Mouse (Mus musculus): ENCODE data around the gene Ptrh1. TPM values are rescaled to one million over a fixed set of nuclear protein-coding genes. Genes with fewer than 3 reads are reported as not detected.

Gene Ptrh1
- total and polyA plus RNA-seq, 3 experiments = 12.3 to 27.9 TPM; not detected in 1

DNA sequence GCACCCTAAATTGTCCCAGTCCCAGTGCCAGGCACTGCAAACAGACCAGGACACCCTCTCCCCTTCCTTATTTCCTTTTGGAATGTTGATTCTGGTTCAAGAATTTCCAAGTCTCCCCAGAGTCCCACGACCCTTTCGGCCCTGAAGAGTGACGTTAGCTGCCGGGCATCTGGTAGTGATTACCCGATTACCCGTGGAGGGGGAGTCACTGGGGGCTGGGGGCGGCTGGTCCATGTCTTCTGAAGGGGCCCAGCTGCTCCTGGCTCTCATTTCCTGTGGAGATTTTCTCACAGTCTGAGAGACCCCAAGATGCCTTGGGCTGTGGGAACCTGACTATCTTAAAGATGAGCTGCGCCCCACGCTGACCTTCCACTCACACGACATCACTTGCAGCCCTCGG, 44.7 kb upstream of the Ptrh1 start:
- peaks cover 0 to 3% of the 10 kb centered on the region in 2 experiments; a peak in 1 of 4 replicates for H3K4me1 ChIP-seq (ENCODE audit: control insufficient read depth in 1 of 2, insufficient read depth in 2 of 2, low read length in 2 of 2)
- TF ChIP-seq EP300 (IDR thresholded peaks at IDR 0.05; ENCODE audit: low read depth in 1 of 2, low read length in 2 of 2) (no peak), NRF1 (IDR thresholded peaks at IDR 0.05; ENCODE audit: insufficient read depth, low read depth, low read length, poor library complexity, severe bottlenecking) (no peak), MAFK (IDR thresholded peaks at IDR 0.05; ENCODE audit: borderline replicate concordance, low read depth, low read length) (no peak), GATA1 (IDR thresholded peaks at IDR 0.05; ENCODE audit: low read depth, low read length) (no peak), TBP (IDR thresholded peaks at IDR 0.05; ENCODE audit: low read depth, low read length) (no peak), ELF1 (IDR thresholded peaks at IDR 0.05; ENCODE audit: low read depth, low read length) (no peak), USF2 (IDR thresholded peaks at IDR 0.05; ENCODE audit: borderline replicate concordance in 1 of 2, insufficient read depth in 1 of 2, low read depth in 1 of 2, low read length in 2 of 2) (no peak), BHLHE40 (IDR thresholded peaks at IDR 0.05; ENCODE audit: borderline replicate concordance, low read depth, low read length) (no peak), CHD2 (IDR thresholded peaks at IDR 0.05; ENCODE audit: low read length) (no peak), E2F4 (IDR thresholded peaks at IDR 0.05; ENCODE audit: borderline replicate concordance, low read depth, low read length) (no peak), POLR2AphosphoS5 (IDR thresholded peaks at IDR 0.05; ENCODE audit: borderline replicate concordance, low read depth, low read length) (no peak), SMC3 (IDR thresholded peaks at IDR 0.05; ENCODE audit: low read depth, low read length) (no peak), ZMIZ1 (IDR thresholded peaks at IDR 0.05; ENCODE audit: low read depth, low read length) (no peak), HCFC1 (IDR thresholded peaks at IDR 0.05; ENCODE audit: low read depth, low read length) (no peak), POLR2A (IDR thresholded peaks at IDR 0.05; ENCODE audit: control insufficient read depth in 1 of 2, insufficient read depth in 1 of 2, low read depth in 1 of 2, low read length in 2 of 2, poor library complexity in 1 of 2) (no peak), MAX (IDR thresholded peaks at IDR 0.05; ENCODE audit: low read length) (no peak), ZNF384 (IDR thresholded peaks at IDR 0.05; ENCODE audit: low read depth, low read length) (no peak), CTCF (IDR thresholded peaks at IDR 0.05 in 2 of 3, conservative IDR thresholded peaks at IDR 0.05 in 1 of 3; ENCODE audit: control insufficient read depth in 1 of 3, insufficient read depth in 1 of 3, low read depth in 2 of 3, low read length in 3 of 3, poor library complexity in 1 of 3, severe bottlenecking in 1 of 3) (no peak), MYB (IDR thresholded peaks at IDR 0.05; ENCODE audit: low read depth, low read length) (no peak)
- H3K79me2 ChIP-seq (ENCODE audit: control insufficient read depth, insufficient read depth, low read length, poor library complexity) = no peaks in the 10 kb centered on the region
- DNase-seq (ENCODE audit: low read depth, low spot score) = no peak
- no peaks in the 10 kb centered on the region for H3K9me3 ChIP-seq (replicated peaks; ENCODE audit: insufficient read depth, low read length)
- H3K27ac ChIP-seq (ENCODE audit: control insufficient read depth, low read depth, low read length) = no peak overlapping the region
- no peak overlapping the region for H3K9ac ChIP-seq (ENCODE audit: control insufficient read depth, low read depth, low read length, poor library complexity, severe bottlenecking)
- no peaks in the 10 kb centered on the region; a peak in 1 of 4 replicates for H3K27me3 ChIP-seq (ENCODE audit: control insufficient read depth in 1 of 2, insufficient read depth in 2 of 2, low read length in 2 of 2)
- no peaks in the 10 kb centered on the region for H3K36me3 ChIP-seq (ENCODE audit: control insufficient read depth in 1 of 2, insufficient read depth in 2 of 2, low read length in 2 of 2)
- no peak overlapping the region for H3K4me3 ChIP-seq (ENCODE audit: control insufficient read depth in 1 of 2, insufficient read depth in 1 of 2, low read depth in 2 of 2, low read length in 2 of 2)

DNA sequence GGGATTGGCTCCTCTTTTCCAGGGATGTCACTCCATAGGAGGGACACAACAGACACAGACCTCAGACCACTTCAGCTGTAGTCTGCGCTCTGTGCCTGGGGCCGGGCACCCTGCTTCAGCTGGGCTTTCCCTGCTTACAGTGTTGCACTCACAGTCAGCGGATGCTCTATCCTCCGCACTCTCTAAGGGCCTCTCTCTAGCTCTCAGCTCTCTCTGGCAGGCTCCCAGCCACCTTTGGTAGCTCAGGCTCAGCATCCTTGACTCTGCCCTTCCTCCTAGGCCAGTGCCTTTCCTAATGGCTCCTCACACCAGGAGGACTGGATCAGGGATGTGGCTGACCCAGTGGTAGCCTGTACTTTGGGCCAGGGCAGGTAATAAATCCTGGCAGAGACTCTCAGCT, 43.7 kb upstream of the Ptrh1 start:
- H3K4me3 ChIP-seq (ENCODE audit: control insufficient read depth in 1 of 2, insufficient read depth in 1 of 2, low read depth in 2 of 2, low read length in 2 of 2) = no peak overlapping the region
- H3K4me1 ChIP-seq (ENCODE audit: control insufficient read depth in 1 of 2, insufficient read depth in 2 of 2, low read length in 2 of 2) = peaks cover 0 to 3% of the 10 kb centered on the region in 2 experiments; a peak in 1 of 4 replicates
- DNase-seq (ENCODE audit: low read depth, low spot score) = no peak
- H3K9me3 ChIP-seq (replicated peaks; ENCODE audit: insufficient read depth, low read length) = no peaks in the 10 kb centered on the region
- no peak for TF ChIP-seq MYC (IDR thresholded peaks at IDR 0.05; ENCODE audit: low read depth, low read length)
- no peak for TF ChIP-seq USF1 (IDR thresholded peaks at IDR 0.05; ENCODE audit: low read depth, low read length)
- no peak for TF ChIP-seq MAFK (IDR thresholded peaks at IDR 0.05; ENCODE audit: borderline replicate concordance, low read depth, low read length)
- no peak for TF ChIP-seq MAX (IDR thresholded peaks at IDR 0.05; ENCODE audit: low read length)
- TF ChIP-seq ZC3H11A (IDR thresholded peaks at IDR 0.05; ENCODE audit: low read depth, low read length) = no peak
- no peak for TF ChIP-seq E2F4 (IDR thresholded peaks at IDR 0.05; ENCODE audit: borderline replicate concordance, low read depth, low read length)
- no peak for TF ChIP-seq POLR2AphosphoS5 (IDR thresholded peaks at IDR 0.05; ENCODE audit: borderline replicate concordance, low read depth, low read length)
- no peak for TF ChIP-seq ZNF384 (IDR thresholded peaks at IDR 0.05; ENCODE audit: low read depth, low read length)
- no peaks in the 10 kb centered on the region for H3K36me3 ChIP-seq (ENCODE audit: control insufficient read depth in 1 of 2, insufficient read depth in 2 of 2, low read length in 2 of 2)
- H3K27ac ChIP-seq (ENCODE audit: control insufficient read depth, low read depth, low read length) = no peak overlapping the region
- H3K79me2 ChIP-seq (ENCODE audit: control insufficient read depth, insufficient read depth, low read length, poor library complexity) = no peaks in the 10 kb centered on the region
- H3K27me3 ChIP-seq (ENCODE audit: control insufficient read depth in 1 of 2, insufficient read depth in 2 of 2, low read length in 2 of 2) = no peaks in the 10 kb centered on the region; a peak in 1 of 4 replicates
- no peak overlapping the region for H3K9ac ChIP-seq (ENCODE audit: control insufficient read depth, low read depth, low read length, poor library complexity, severe bottlenecking)

Measured in MEL (cell line).